Mouse (Mus musculus): ENCODE results near the gene Fam198a.

GRCm38 (mm10) chr9:121937944-121938355, 12.8 kb upstream of the Fam198a start:
- TF ChIP-seq CTCF (IDR thresholded peaks at IDR 0.05; ENCODE audit: insufficient read depth, low read depth, low read length) (no peak), POLR2A (IDR thresholded peaks at IDR 0.05; ENCODE audit: insufficient read depth, low read depth, low read length) (no peak)

Measured in olfactory bulb, adult 2 months (tissue).